Mouse (Mus musculus) layer of hippocampus, postnatal 25 days (tissue): ENCODE data around the gene Mthfsl. TPM values are rescaled to one million over a fixed set of nuclear protein-coding genes. Genes with fewer than 3 reads are reported as not detected.
"Not testable (repeated sequence)": the region's sequence is repeated elsewhere in the genome, so short reads cannot be mapped to it uniquely, and the experiment has no call there.

Source experiments
- DNase-seq, 2 experiments: peaks; one replicate each; pipeline ENCODE4 v3.0.0; 2022; ENCODE audit warnings: mixed read lengths in 2 of 2, low spot score in 1 of 2; ENCODE audit errors: extremely low spot score in 1 of 2
- total RNA-seq, 2 experiments: library from RNA; stranded (reverse); gene quantifications; 2 replicates each; pipeline ENCODE4 v1.2.3; 2021

Mthfsl gene
- total RNA-seq, 2 experiments from 2014 or later: 24.4 to 30.7 TPM

DNA sequence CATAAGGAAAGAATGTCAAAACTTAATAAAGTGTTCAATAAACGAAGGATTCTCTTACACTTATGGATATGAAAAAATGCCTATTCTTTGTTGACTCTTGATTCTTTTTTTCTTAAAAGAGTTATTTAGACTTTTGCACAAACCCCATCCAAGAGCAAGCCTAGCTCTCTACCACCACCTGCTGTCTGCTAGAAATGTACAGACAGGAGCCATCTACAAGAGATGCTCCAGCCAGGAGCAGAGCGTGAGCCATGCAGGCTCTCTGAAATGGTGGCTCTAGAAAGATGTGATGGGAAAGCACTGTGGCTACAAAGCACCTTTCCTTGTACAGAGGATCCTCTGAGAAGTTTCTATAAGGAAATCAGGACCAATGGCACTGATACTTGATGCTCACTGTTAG, 21.4 kb downstream of the Mthfsl start:
- not testable (repeated sequence) for DNase-seq

DNA sequence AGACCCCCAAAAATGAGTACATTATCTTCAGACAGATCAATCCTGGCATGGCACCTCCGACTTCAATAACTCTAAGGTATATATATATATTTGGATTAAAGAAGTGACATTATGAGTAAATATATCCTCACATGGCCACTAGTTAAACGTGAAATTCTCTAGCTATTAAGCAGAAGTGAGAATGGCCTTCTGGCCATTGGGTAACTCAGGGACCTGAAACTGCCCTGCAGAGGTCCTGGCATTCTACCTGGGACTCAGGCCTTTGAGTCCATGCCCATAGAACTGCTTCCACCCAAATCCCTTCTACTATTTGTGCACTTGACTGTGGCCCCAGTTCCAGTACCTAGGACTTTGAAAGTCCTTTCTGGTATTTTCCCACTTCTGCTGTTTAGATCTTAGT, 28.8 kb downstream of the Mthfsl start:
- not testable (repeated sequence) for DNase-seq

DNA sequence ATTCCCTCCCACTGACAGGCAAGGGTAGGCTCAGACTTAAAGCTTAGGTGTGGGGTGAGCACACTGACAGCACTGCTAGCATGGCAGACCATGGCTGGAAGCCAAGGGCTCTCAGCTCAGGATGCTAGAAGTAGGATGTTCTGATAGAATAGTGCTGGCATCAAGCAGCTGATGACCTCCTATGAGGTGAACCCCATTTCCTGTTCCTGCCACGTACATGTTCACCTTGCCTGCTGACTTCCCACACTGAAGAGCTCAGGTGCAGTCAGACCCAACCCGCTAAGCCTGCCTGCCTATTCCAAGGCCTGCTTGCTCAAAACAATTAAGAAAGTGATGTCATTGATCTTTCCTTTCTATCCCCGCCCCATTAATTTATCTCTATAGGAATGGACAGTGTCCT, 30.6 kb downstream of the Mthfsl start:
- not testable (repeated sequence) for DNase-seq

DNA sequence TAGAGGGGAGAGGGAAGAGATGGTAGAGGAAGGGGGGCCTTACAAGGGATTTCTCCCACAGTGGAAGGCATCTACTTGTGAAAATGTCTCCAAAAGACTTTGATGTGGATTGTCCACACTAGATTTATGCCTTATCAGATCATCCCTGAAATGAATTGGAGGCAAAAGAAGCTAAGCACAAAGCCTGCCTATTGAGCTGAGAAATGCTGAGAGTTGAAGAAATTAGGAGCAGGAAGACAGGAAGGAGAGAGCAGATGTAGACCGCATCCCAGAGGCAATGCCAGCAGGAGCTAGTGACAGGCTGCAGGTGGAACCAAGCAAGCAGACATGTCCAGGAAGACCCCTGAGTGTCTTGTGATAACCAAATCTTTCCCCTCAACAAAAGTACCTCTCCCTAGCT, 33.4 kb downstream of the Mthfsl start:
- not testable (repeated sequence) for DNase-seq

DNA sequence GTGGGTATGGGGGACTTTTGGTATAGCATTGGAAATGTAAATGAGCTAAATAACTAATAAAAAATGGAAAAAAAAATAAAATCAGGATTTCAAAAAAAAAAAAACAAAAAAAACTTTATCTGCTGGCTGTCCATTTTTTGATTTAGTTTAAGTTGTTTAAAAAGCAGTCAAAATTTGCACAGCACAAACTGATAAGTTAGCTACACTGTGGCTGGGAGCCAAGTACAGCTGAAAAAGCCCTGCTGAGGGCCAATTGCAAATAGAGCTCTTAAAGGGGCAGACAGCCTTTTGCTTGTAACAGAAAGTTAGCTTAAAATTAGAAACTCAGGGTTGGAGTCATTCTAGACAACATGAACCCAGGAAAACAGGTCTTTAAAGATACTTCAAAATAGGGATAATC, 61.8 kb downstream of the Mthfsl start:
- DNase-seq: not testable (repeated sequence)

DNA sequence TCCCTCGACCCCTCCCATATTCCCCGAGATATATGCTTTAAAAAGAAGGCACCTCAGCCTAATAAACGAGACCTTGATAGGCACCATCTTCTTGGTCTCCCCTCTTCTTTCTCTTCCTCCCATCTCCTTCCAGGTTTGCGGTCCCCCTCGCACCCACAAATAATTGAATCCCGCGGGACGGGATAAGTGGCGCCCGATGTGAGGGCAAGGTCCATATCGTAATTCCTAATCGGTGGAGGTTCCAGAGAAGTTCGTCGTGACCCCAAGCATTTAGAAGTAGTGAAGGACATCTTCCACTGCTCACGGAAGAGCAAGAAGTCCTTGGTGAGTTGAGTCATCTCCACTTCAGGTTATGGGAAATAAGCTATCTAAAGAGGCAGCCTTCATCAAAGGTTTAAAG, 69.4 kb downstream of the Mthfsl start:
- not testable (repeated sequence) for DNase-seq

Other genes starting within 250 kb of the Mthfsl start
- 10 to 100 TPM; 62.4 to 69.4 TPM for gene Syncrip, start 237.7 kb downstream of the Mthfsl start, total RNA-seq
- gene Zfp949, start 172.3 kb downstream of the Mthfsl start, total RNA-seq: 10 to 100 TPM; 19.6 to 22.2 TPM
- 1 to 10 TPM in 1 of 2 experiments, under 1 TPM in 1; 0.54 to 1.5 TPM for gene Trim43a, start 139.4 kb downstream of the Mthfsl start, total RNA-seq
- under 1 TPM in 1 of 2 experiments, not detected in 1; 0.66 TPM for gene Bcl2a1d, start 11.6 kb upstream of the Mthfsl start, total RNA-seq
- under 1 TPM in 1 of 2 experiments, not detected in 1; 0.23 TPM for gene Trim43c, start 118.9 kb upstream of the Mthfsl start, total RNA-seq
- gene Bcl2a1a, start 236.6 kb upstream of the Mthfsl start, total RNA-seq: not detected